27 mouse cellular contexts compared by ENCODE assay signal in the genomic region with DNA sequence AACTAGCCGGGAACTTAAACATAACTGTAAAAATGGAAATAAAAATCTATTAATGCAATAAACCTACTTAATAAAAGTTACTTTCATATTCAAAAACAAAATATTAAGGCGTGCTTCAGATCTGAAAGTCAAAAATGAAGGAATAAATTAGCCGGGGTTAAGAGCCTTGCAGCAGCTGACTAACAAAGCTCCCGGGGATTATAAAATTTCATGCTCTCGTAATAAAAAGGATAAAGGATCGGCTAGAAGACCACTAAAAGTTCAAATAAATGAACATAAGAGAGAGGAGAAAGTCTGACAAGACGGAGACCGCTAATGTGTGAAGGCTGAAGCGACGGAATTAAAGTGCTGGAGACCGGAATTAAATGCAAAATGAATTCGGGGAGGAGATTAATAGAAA.
A peak's percentile ranks its signal among the peaks of the same experiment; 100 is the strongest.
DNase-seq lines count a peak whose midpoint lies in the region; ATAC-seq and TF ChIP-seq lines count a peak whose summit lies in the region.
"Had no signal": no experiment of that assay in that cellular context is flagged by ENCODE, and none has a peak within 500 bp of the region (broad histone marks: within the 10 kb centered on the region; RNA-seq: fewer than 3 reads in every experiment).

No protein-coding gene starts in this region.

- no peaks in the 10 kb centered on the region for H3K4me1 ChIP-seq in midbrain, embryonic 14.5 days (ENCODE audit: control insufficient read depth, insufficient read depth, low read length)
- peaks cover 7% of the 10 kb centered on the region; the same call in 1 of the 2 replicates for H3K4me1 ChIP-seq in midbrain, embryonic 15.5 days
- H3K4me1 ChIP-seq in limb, embryonic 15.5 days, result 0 out of 2 replicates have a peak, but pooled peaks cover 4% of the 10 kb centered on the region
- H3K4me1 ChIP-seq: heart, embryonic 12.5 days; heart, embryonic 15.5 days had no signal

- H3K27me3 ChIP-seq in midbrain, embryonic 14.5 days (ENCODE audit: control insufficient read depth, insufficient read depth, low read length), result no peaks in the 10 kb centered on the region
- no peaks in the 10 kb centered on the region for H3K27me3 ChIP-seq in midbrain, embryonic 15.5 days (replicated peaks)
- H3K27me3 ChIP-seq in limb, embryonic 15.5 days, result peaks cover 3% of the 10 kb centered on the region; the same call in 1 of the 2 replicates
- H3K27me3 ChIP-seq: CH12.LX; embryonic facial prominence, embryonic 13.5 days; heart, embryonic 12.5 days; heart, embryonic 15.5 days had no signal

- peaks cover 8% of the 10 kb centered on the region; the same call in 1 of the 2 replicates for H3K9me3 ChIP-seq in midbrain, embryonic 14.5 days (ENCODE audit: control insufficient read depth, low read length)
- no peaks in the 10 kb centered on the region for H3K9me3 ChIP-seq in midbrain, embryonic 15.5 days
- H3K9me3 ChIP-seq in limb, embryonic 15.5 days, result no peaks in the 10 kb centered on the region
- H3K9me3 ChIP-seq: heart, embryonic 15.5 days had no signal

- WGBS in midbrain, embryonic 14.5 days, result 17% methylated on average over 12 of the region's 12 CpGs
- WGBS in midbrain, embryonic 15.5 days, result 34% methylated on average over 12 of the region's 12 CpGs
- 39% methylated on average over 12 of the region's 12 CpGs for WGBS in limb, embryonic 15.5 days

- TF ChIP-seq CTCF in gastrocnemius, adult 2 months (IDR thresholded peaks at IDR 0.05), result no peak

- no peak for ATAC-seq in midbrain, embryonic 14.5 days (ENCODE audit: low FRiP score, low TSS enrichment)
- ATAC-seq in midbrain, embryonic 15.5 days (replicated peaks), result no peak
- no peak for ATAC-seq in limb, embryonic 15.5 days (ENCODE audit: insufficient number of reproducible peaks, low FRiP score, low TSS enrichment, low read depth)
- ATAC-seq: forebrain, embryonic 13.5 days; forebrain, embryonic 16.5 days; hindbrain, postnatal 0 days; inflammation-experienced regulatory T-cells, adult 6 months; intestine, embryonic 16.5 days had no signal

- no peaks in the 10 kb centered on the region for H3K36me3 ChIP-seq in midbrain, embryonic 14.5 days (ENCODE audit: control insufficient read depth, insufficient read depth, low read length)
- no peaks in the 10 kb centered on the region for H3K36me3 ChIP-seq in midbrain, embryonic 15.5 days (replicated peaks)
- H3K36me3 ChIP-seq in limb, embryonic 15.5 days, result no peaks in the 10 kb centered on the region
- H3K36me3 ChIP-seq: embryonic facial prominence, embryonic 13.5 days; forebrain, embryonic 10.5 days; heart, embryonic 12.5 days; heart, embryonic 15.5 days had no signal

- H3K27ac ChIP-seq in gastrocnemius, adult 2 months, result no peak overlapping the region; the same call in 1 of the 2 replicates
- H3K27ac ChIP-seq in midbrain, embryonic 14.5 days (replicated peaks; ENCODE audit: low read depth, low read length), result no peak overlapping the region
- H3K27ac ChIP-seq in midbrain, embryonic 15.5 days, result no peak overlapping the region
- no peak overlapping the region for H3K27ac ChIP-seq in limb, embryonic 15.5 days
- H3K27ac ChIP-seq: embryonic facial prominence, embryonic 13.5 days; forebrain, embryonic 10.5 days; forebrain, embryonic 13.5 days; heart, embryonic 15.5 days; hindbrain, embryonic 14.5 days; hindbrain, postnatal 0 days had no signal

- no peak overlapping the region for H3K9ac ChIP-seq in midbrain, embryonic 14.5 days (replicated peaks; ENCODE audit: low read length)
- H3K9ac ChIP-seq in midbrain, embryonic 15.5 days, result no peak overlapping the region
- H3K9ac ChIP-seq in limb, embryonic 15.5 days, result no peak overlapping the region
- H3K9ac ChIP-seq: embryonic facial prominence, embryonic 13.5 days; forebrain, embryonic 13.5 days; heart, embryonic 12.5 days; heart, embryonic 15.5 days; hindbrain, embryonic 14.5 days had no signal

- intact Hi-C loops in gastrocnemius, adult 2 months (cut with DNase I), result no loop called here

- DNase-seq in gastrocnemius, adult 2 months, result no peak
- DNase-seq in gastrocnemius, postnatal 25 days, result no peak
- peak; percentile 52 for DNase-seq in midbrain, embryonic 14.5 days
- no peak for DNase-seq in cerebellum, adult 9-10 months
- DNase-seq: adrenal gland, adult 8-10 months; adrenal gland, postnatal 25 days; B cell, adult 2 months; cerebellum, adult 18-20 months; cerebellum, adult 9-11 months; cerebellum, postnatal 25 days; gastrocnemius, postnatal 14 days; heart, adult 18-20 months; heart, postnatal 14 days; heart, postnatal 4 days had no signal

- peak overlapping the region; percentile 58 for H3K4me3 ChIP-seq in gastrocnemius, adult 2 months
- H3K4me3 ChIP-seq in midbrain, embryonic 14.5 days (replicated peaks; ENCODE audit: low read depth, low read length), result no peak overlapping the region
- no peak overlapping the region for H3K4me3 ChIP-seq in midbrain, embryonic 15.5 days
- H3K4me3 ChIP-seq in limb, embryonic 15.5 days, result no peak overlapping the region
- H3K4me3 ChIP-seq: embryonic facial prominence, embryonic 13.5 days; forebrain, embryonic 10.5 days; forebrain, embryonic 13.5 days; heart, embryonic 12.5 days; heart, embryonic 15.5 days had no signal

- H3K4me2 ChIP-seq in midbrain, embryonic 14.5 days (ENCODE audit: low read length), result no peak overlapping the region
- no peak overlapping the region for H3K4me2 ChIP-seq in midbrain, embryonic 15.5 days
- H3K4me2 ChIP-seq in limb, embryonic 15.5 days, result peak overlapping the region; percentile 17; the same call in 1 of the 2 replicates
- H3K4me2 ChIP-seq: embryonic facial prominence, embryonic 13.5 days; forebrain, embryonic 13.5 days; heart, embryonic 12.5 days; heart, embryonic 15.5 days; hindbrain, embryonic 14.5 days had no signal
